Mouse (Mus musculus) gastrocnemius, postnatal 10 days (tissue): ENCODE data around the gene Ankrd12. TPM values are rescaled to one million over a fixed set of nuclear protein-coding genes. Genes with fewer than 3 reads are reported as not detected.

Experiments used
- DNase-seq: peaks from one replicate; pipeline ENCODE4 v3.0.0; 2021; ENCODE audit warnings: mixed read lengths
- total RNA-seq, 2 experiments: library from RNA; stranded (reverse); gene quantifications; 2 replicates each; pipeline ENCODE4 v1.2.3; 2021

Ankrd12 gene
- total RNA-seq, 2 experiments from 2014 or later, result 13.1 to 15.3 TPM

GRCm38 (mm10) chr17:65967751-65968150 lies 109.1 kb downstream of the Ankrd12 start:
- DNase-seq, result no peak

- DNase-seq, result no peak
Observed at GRCm38 (mm10) chr17:65962263-65962662, 114.6 kb downstream of the Ankrd12 start.

- DNase-seq, result no peak
Observed at GRCm38 (mm10) chr17:65961606-65962136, 115.2 kb downstream of the Ankrd12 start.

- DNase-seq, result no peak
Observed at GRCm38 (mm10) chr17:65959011-65959410, 117.9 kb downstream of the Ankrd12 start.

GRCm38 (mm10) chr17:65958366-65958765 lies 118.5 kb downstream of the Ankrd12 start:
- no peak for DNase-seq

GRCm38 (mm10) chr17:65957782-65958325 lies 119.0 kb downstream of the Ankrd12 start:
- DNase-seq, result no peak

GRCm38 (mm10) chr17:65956993-65957781 lies 119.7 kb downstream of the Ankrd12 start:
- DNase-seq, result no peak

- DNase-seq, result no peak
Observed at GRCm38 (mm10) chr17:65956140-65956539, 120.7 kb downstream of the Ankrd12 start.

- no peak for DNase-seq
Observed at GRCm38 (mm10) chr17:65953959-65954358, 122.9 kb downstream of the Ankrd12 start.

- no peak for DNase-seq
Observed at GRCm38 (mm10) chr17:65952083-65952482, 124.8 kb downstream of the Ankrd12 start.

- DNase-seq, result peak; percentile 95
Observed at GRCm38 (mm10) chr17:65950622-65951404, 126.1 kb downstream of the Ankrd12 start, which contains the start of gene Twsg1. Gene Twsg1 (minus strand): TSS chr17:65951226.

- no peak for DNase-seq
Observed at GRCm38 (mm10) chr17:65950183-65950582, 126.7 kb downstream of the Ankrd12 start.

- no peak for DNase-seq
Observed at GRCm38 (mm10) chr17:65947307-65947706, 129.6 kb downstream of the Ankrd12 start.

GRCm38 (mm10) chr17:65945420-65945819 lies 131.5 kb downstream of the Ankrd12 start:
- DNase-seq, result no peak

- no peak for DNase-seq
Observed at GRCm38 (mm10) chr17:65942394-65942793, 134.5 kb downstream of the Ankrd12 start.

- no peak for DNase-seq
Observed at GRCm38 (mm10) chr17:65941275-65941674, 135.6 kb downstream of the Ankrd12 start.

GRCm38 (mm10) chr17:65940221-65940620 lies 136.7 kb downstream of the Ankrd12 start:
- no peak for DNase-seq

- DNase-seq, result no peak
Observed at GRCm38 (mm10) chr17:65939461-65940192, 137.3 kb downstream of the Ankrd12 start.

GRCm38 (mm10) chr17:65937671-65938070 lies 139.2 kb downstream of the Ankrd12 start:
- DNase-seq, result no peak

- no peak for DNase-seq
Observed at GRCm38 (mm10) chr17:65933741-65934140, 143.1 kb downstream of the Ankrd12 start.

- no peak for DNase-seq
Observed at GRCm38 (mm10) chr17:65931525-65931924, 145.4 kb downstream of the Ankrd12 start.

GRCm38 (mm10) chr17:65930960-65931359 lies 145.9 kb downstream of the Ankrd12 start:
- DNase-seq, result no peak
